Mouse (Mus musculus) forebrain, embryonic 16.5 days (tissue): ENCODE measurements around the gene Camk2g. TPM values are rescaled to one million over a fixed set of nuclear protein-coding genes. Genes with fewer than 3 reads are reported as not detected.

ENCODE experiments used
- ATAC-seq: fragments of 200-750 bp; cut with Nextera tagmentation; 2 replicates; pipeline ENCODE4 v1.8.0; 2017; ENCODE audit warnings: mild to moderate bottlenecking, moderate library complexity
- H3K27ac ChIP-seq: fragments of 300-500 bp; sonication (generic); 2 replicates; pipeline ENCODE4 v1.5.1; 2014; ENCODE audit warnings: low read length, control low read depth
- H3K27me3 ChIP-seq: fragments of 300-500 bp; sonication (generic); replicated peaks from 2 replicates; pipeline ENCODE4 v1.6.1; 2014; ENCODE audit warnings: low read length; ENCODE audit not compliant: control insufficient read depth, insufficient read depth
- H3K36me3 ChIP-seq: fragments of 300-500 bp; sonication (generic); 2 replicates; pipeline ENCODE4 v1.6.1; 2014; ENCODE audit not compliant: control insufficient read depth, insufficient read depth
- H3K4me1 ChIP-seq: fragments of 300-500 bp; sonication (generic); replicated peaks from 2 replicates; pipeline ENCODE4 v1.6.1; 2014; ENCODE audit warnings: low read length; ENCODE audit not compliant: control insufficient read depth, insufficient read depth
- H3K4me2 ChIP-seq: fragments of 300-500 bp; sonication (generic); 2 replicates; pipeline ENCODE4 v1.6.1; 2014; ENCODE audit warnings: mild to moderate bottlenecking, low read length, control low read depth
- H3K4me3 ChIP-seq: fragments of 300-500 bp; sonication (generic); replicated peaks from 2 replicates; pipeline ENCODE4 v1.5.1; 2014; ENCODE audit warnings: mild to moderate bottlenecking, low read length, control low read depth
- H3K9ac ChIP-seq: fragments of 300-500 bp; sonication (generic); replicated peaks from 2 replicates; pipeline ENCODE4 v1.6.1; 2014; ENCODE audit warnings: low read depth, low read length, control low read depth
- H3K9me3 ChIP-seq: fragments of 300-500 bp; sonication (generic); 2 replicates; pipeline ENCODE4 v1.6.1; 2016; ENCODE audit warnings: low read length; ENCODE audit not compliant: control insufficient read depth
- WGBS: fragments of 180-500 bp; shearing (Covaris S2); extraction: QIAGEN DNeasy Blood & Tissue Kit; methylation state at CpG from one replicate; pipeline ENCODE4 v1.1.7; 2014; 5-methylcytosine and 5-hydroxymethylcytosine counted together
- polyA plus RNA-seq: library from polyadenylated mRNA; unstranded; fragments of >200 nt; fragmentation: Nextera tagmentation; extraction: Ambion mirVana; gene quantifications from 2 replicates; pipeline ENCODE4 v1.2.1, GENCODE M21; 2015

The Camk2g gene
- polyA plus RNA-seq, 1 experiment from 2014 or later, result 123 TPM

DNA sequence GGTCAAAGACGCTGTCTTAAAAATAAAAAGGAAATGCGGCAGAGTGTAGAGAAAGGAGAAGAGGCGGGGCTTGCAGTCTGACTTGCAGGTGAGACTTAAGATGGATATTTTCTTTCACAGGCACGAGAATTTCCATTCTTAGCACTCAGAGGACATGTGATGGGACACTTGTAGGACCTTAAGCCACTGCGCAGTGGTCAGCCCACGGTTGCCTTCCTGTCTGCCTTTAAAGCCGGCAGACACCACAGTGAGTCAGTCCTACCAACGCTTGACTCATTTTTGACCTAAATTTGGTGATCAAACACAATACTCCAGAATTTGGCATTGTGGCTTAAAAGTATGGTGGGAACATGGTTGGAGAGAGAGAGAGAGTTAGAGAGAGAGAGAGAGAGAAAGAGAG, 17.3 kb upstream of the Camk2g start:
- H3K27ac ChIP-seq, result no peak overlapping the region
- no peaks in the 10 kb centered on the region for H3K9me3 ChIP-seq
- no peak overlapping the region for H3K4me2 ChIP-seq
- H3K4me1 ChIP-seq, result peaks cover 4% of the 10 kb centered on the region; the same call in 1 of the 2 replicates
- ATAC-seq, result no peak
- H3K36me3 ChIP-seq, result no peaks in the 10 kb centered on the region
- 89% methylated on average over 8 of the region's 8 CpGs for WGBS
- H3K9ac ChIP-seq, result no peak overlapping the region
- H3K4me3 ChIP-seq, result no peak overlapping the region
- no peaks in the 10 kb centered on the region for H3K27me3 ChIP-seq

DNA sequence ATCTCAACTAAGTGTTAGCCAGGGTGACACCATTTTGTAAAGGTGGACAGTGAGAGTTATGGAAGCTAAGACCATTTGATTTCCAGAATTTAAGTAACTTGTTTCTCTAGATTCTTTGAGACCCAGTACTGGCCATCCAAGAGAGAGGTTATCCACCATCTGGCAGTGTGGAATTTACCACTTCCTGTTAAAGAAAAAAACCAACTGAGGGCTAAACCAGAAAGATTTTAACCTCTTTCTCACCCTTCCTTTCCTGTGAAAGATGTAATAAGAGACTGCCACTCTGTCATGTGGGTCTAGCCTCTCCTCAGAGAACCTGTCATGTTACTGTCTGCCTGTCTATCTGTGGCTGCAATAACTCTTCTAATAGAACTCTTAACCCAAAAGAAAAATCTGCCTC, 15.9 kb upstream of the Camk2g start:
- H3K27me3 ChIP-seq, result no peaks in the 10 kb centered on the region
- no peak overlapping the region for H3K27ac ChIP-seq
- no peak overlapping the region for H3K9ac ChIP-seq
- no peaks in the 10 kb centered on the region for H3K9me3 ChIP-seq
- ATAC-seq, result no peak
- H3K36me3 ChIP-seq, result no peaks in the 10 kb centered on the region
- H3K4me3 ChIP-seq, result no peak overlapping the region
- H3K4me2 ChIP-seq, result no peak overlapping the region
- H3K4me1 ChIP-seq, result peaks cover 16% of the 10 kb centered on the region

DNA sequence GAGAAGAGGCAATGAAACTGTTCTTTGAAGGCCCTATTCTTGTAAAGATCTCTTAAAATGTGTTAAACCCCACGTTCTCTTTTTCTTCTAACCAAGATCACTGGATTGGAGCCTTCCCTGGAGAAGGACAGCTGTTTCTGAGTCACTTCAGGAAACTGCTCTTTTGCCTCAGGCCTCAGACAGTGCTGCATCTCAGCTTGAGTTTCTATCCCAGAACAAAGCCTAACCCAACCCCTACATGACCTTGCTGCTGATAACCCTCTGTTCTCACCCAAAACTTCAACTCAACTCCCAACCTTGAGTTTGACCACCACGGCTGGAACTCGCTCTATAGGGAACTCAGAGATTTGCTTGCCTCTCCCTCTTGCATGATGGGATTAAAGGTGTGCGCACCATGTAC, 15.5 kb upstream of the Camk2g start:
- H3K4me3 ChIP-seq, result no peak overlapping the region
- H3K36me3 ChIP-seq, result no peaks in the 10 kb centered on the region
- H3K4me1 ChIP-seq, result peaks cover 17% of the 10 kb centered on the region
- H3K27me3 ChIP-seq, result no peaks in the 10 kb centered on the region
- 89% methylated on average over 4 of the region's 4 CpGs for WGBS
- H3K27ac ChIP-seq, result no peak overlapping the region
- no peak overlapping the region for H3K4me2 ChIP-seq
- no peak overlapping the region for H3K9ac ChIP-seq
- H3K9me3 ChIP-seq, result no peaks in the 10 kb centered on the region
- no peak for ATAC-seq

DNA sequence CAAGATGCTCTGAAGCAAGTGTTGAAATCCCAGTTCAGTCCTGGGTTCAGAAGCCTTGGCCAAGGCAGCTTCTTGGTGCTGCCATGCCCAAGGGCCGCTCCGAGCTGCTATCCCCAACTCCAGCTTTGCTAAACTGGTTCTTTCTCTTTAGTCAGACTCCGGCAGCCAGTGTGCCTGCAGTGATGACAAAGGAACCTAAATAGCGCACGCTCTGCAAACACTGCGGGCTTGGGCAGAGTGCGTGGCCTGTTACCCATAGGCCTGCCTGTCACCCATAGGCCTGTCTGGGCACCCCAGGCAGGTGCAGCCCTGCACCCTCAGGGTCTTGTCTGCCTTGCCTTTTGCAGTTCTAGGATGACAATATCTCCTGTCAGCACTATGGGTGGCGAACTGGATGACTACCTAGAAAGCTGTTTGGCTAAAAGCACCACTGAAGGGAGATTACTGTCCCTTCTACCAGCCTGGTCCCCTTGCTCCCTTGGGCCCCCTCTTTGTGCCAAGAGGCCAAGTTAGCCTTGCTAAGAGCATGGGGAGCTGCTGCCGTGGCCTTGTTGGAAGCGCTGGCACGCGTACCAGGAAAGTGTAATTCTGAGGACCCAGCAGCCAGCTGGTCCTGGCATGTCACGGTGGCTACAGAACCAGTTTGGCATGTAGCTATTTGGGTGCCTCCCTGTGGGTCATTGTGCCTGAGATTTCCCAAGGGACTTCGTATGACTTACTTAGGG, 12.4 kb upstream of the Camk2g start:
- Histone ChIP-seq H3K27me3 (no peaks in the 10 kb centered on the region), H3K36me3 (no peaks in the 10 kb centered on the region), H3K4me1 (peaks cover 17% of the 10 kb centered on the region), H3K27ac (no peak overlapping the region), H3K9ac (no peak overlapping the region), H3K9me3 (no peaks in the 10 kb centered on the region), H3K4me3 (no peak overlapping the region), H3K4me2 (no peak overlapping the region)
- no peak for ATAC-seq
- 74% methylated on average over 14 of the region's 14 CpGs for WGBS

DNA sequence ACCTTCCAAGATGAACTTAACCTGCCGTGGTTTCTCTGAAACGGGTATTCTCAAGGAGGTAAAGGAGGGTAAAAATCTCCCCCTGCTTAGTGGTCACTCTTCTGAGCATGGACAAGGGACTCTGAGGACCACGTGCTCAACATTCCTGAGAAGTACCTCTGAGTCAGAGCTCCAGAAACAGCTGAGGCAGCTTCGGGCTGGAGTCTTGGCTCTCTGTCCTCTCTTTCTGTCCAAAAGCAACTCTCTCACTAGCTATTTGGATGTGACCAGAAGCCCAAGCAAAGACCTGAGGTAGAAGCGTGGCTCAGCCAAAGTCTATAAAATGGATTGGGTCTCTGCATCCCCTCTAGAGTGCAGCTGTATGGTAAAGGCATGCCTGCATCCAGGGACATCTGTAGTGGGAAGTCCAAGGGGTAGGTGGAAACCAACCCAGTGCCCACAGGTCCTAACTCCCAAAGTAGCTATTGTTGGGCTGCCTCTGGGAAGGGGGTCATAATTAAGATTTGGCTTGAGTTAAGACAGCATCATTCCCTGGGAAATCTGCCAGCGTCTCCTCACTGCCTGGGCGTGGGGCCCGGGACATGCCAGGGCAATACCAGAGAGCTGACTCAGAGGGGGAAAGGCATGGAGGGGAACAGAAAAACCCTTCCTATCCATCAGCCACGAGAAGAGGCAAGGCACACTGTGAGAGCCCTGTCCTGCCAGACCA, 11.2 kb upstream of the Camk2g start:
- H3K9ac ChIP-seq, result no peak overlapping the region
- H3K27ac ChIP-seq, result no peak overlapping the region; the same call in 1 of the 2 replicates
- no peaks in the 10 kb centered on the region for H3K36me3 ChIP-seq
- peak; percentile 88 for ATAC-seq
- no peaks in the 10 kb centered on the region for H3K9me3 ChIP-seq
- peaks cover 17% of the 10 kb centered on the region for H3K4me1 ChIP-seq
- no peaks in the 10 kb centered on the region for H3K27me3 ChIP-seq
- H3K4me3 ChIP-seq, result no peak overlapping the region
- 44% methylated on average over 9 of the region's 9 CpGs for WGBS
- no peak overlapping the region for H3K4me2 ChIP-seq

DNA sequence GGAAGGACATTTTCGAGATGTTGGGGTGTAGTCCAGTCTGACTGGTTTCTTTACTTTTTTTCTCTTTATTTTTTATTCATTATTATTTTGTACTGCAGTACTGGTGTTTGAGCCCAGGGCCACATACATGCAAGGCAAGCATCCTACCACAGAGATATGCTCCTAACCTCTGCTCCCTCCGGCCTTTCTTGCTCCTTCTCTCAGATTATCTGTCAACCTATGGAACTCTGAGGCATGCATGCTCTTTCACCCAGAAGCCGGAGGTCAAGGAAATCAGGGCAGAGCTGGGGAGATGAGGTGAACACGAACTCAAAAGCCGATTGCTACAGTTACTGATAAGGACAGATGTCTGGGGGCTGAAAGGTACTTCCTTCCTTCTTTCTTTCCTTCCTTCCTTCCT, 10.6 kb upstream of the Camk2g start:
- Histone ChIP-seq H3K4me3 (no peak overlapping the region), H3K27me3 (no peaks in the 10 kb centered on the region), H3K9ac (no peak overlapping the region), H3K4me2 (no peak overlapping the region), H3K9me3 (no peaks in the 10 kb centered on the region), H3K27ac (no peak overlapping the region), H3K4me1 (peaks cover 17% of the 10 kb centered on the region), H3K36me3 (no peaks in the 10 kb centered on the region)
- no peak for ATAC-seq
- WGBS, result 87% methylated on average over 5 of the region's 5 CpGs

DNA sequence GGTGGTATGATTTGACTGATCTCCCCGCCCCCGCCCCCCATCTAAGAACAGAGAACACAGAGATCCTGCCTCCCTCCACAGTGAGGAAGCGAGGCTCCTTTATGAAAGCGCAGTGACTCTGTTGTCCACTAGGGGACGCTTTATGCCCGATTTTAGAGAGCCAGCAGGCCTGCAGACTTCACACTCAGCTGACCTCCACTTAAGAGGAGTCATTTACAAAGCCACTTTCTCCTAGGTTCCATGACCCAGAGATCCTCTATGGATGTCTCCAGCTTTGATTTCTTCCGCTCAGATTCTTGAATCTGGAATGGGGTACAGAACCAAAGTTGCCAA, 9.7 kb upstream of the Camk2g start:
- H3K9ac ChIP-seq, result no peak overlapping the region
- ATAC-seq, result peak; percentile 36
- H3K4me1 ChIP-seq, result peaks cover 17% of the 10 kb centered on the region
- no peak overlapping the region for H3K4me3 ChIP-seq
- H3K36me3 ChIP-seq, result no peaks in the 10 kb centered on the region
- H3K9me3 ChIP-seq, result no peaks in the 10 kb centered on the region
- H3K27ac ChIP-seq, result no peak overlapping the region
- no peaks in the 10 kb centered on the region for H3K27me3 ChIP-seq
- 7% methylated on average over 7 of the region's 7 CpGs for WGBS
- no peak overlapping the region for H3K4me2 ChIP-seq

DNA sequence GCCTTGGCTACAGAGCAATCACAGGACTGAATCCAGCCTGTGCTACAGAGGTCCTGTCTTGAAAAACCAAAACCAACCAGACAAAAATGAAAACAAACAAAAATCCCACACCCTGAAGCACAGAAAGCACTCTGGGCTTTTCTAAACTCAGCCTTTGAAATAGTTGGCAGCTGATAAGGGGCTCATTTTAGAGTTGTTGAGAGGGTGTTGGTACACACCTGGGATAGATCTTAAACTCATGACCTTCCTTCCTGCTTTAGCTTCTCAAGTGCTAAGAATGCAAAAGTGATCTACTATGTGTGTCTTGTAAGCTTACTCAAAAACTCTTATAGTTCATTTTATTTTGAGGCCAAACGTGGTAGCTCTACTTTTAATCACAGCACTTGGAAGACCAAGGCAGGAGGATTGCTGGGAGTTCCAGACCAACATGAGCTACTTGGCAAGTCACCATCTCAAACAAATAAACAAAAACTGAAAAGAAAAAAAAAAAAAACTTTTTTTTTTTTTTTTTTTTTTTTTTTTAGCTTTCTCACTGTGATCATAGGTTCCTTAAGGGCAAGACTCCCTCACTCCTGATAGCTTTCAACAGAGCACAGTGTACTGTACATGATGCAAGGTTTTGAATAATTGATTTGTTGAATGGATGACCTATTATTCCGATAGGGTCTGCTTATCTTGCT, 9.2 kb upstream of the Camk2g start:
- Histone ChIP-seq H3K4me2 (no peak overlapping the region), H3K27ac (no peak overlapping the region), H3K4me1 (peaks cover 17% of the 10 kb centered on the region), H3K27me3 (no peaks in the 10 kb centered on the region), H3K9ac (no peak overlapping the region), H3K9me3 (no peaks in the 10 kb centered on the region), H3K36me3 (no peaks in the 10 kb centered on the region), H3K4me3 (no peak overlapping the region)
- peak; percentile 44 for ATAC-seq
- WGBS, result 41% methylated on average over 2 of the region's 2 CpGs

DNA sequence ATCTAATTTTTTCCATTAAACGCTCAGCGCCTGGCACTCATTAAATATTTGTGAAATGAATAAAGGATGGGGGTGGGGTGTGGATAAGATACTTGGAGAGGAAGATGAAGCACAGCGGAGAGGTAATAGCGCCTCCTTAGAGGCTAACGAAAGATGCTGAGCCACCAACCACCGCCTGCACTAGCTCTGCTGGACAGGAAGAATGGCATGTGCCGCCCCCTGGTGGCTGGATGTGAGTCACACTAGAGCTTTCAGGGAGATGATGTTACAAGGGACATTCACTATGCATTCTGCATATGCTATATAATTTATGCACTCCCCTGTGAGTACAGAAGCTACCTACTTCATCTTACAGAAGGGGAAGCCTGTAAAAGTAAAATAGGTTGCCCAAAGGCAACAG, 4.9 kb upstream of the Camk2g start:
- 6% methylated on average over 7 of the region's 7 CpGs for WGBS
- H3K4me1 ChIP-seq, result peaks cover 7% of the 10 kb centered on the region
- ATAC-seq, result no peak

More for the DNA sequence above, 4.9 kb upstream of the Camk2g start:
- no peak overlapping the region for H3K4me3 ChIP-seq
- no peak overlapping the region for H3K27ac ChIP-seq
- H3K27me3 ChIP-seq, result no peaks in the 10 kb centered on the region
- H3K36me3 ChIP-seq, result no peaks in the 10 kb centered on the region
- H3K9ac ChIP-seq, result no peak overlapping the region
- no peak overlapping the region for H3K4me2 ChIP-seq
- H3K9me3 ChIP-seq, result no peaks in the 10 kb centered on the region
